Mouse (Mus musculus) megakaryocyte, embryonic 14.5 days (primary cell): ENCODE data around the gene Agap3.

Experiments
- FLI1 ChIP-seq: IDR thresholded peaks from 2 replicates; pipeline ENCODE4 v1.6.1; 2012; ENCODE audit warnings: low read length, inconsistent platforms, mixed read lengths
- GATA1 ChIP-seq: IDR thresholded peaks from 3 replicates; pipeline ENCODE4 v1.6.1; 2012; ENCODE audit warnings: mixed read lengths, low read length, inconsistent platforms, borderline replicate concordance

DNA sequence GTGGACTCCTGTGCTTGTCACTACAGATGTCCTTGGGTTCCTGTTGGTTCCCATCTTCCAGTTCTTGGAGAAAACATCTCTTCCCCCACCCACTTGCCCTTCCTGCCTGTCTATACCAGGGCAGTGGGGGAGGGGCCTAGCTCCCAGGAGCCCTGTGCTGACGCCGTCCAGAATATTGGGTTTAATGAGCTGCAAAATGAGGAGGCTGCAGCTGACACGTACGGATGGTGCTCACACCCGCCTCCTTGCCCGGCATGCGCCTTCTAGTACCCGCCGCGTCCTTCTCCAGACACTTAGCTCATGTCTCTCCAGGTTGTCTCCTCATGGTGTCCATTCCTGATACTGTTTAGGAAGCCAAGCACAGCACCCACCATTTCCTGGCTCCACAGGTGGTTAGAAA is 47.1 kb downstream of the Agap3 start:
- TF ChIP-seq GATA1 (no peak), FLI1 (no peak)
